ENCODE assay signal across 22 mouse cellular contexts in genomic region chr3:30420899-30421298, GRCm38 (mm10).
DNase-seq lines count a peak whose midpoint lies in the region; ATAC-seq and TF ChIP-seq lines count a peak whose summit lies in the region.
"Had no signal": no experiment of that assay in that cellular context is flagged by ENCODE, and none has a peak within 500 bp of the region (broad histone marks: within the 10 kb centered on the region; RNA-seq: fewer than 3 reads in every experiment).

No protein-coding gene starts in this region.

- no peak overlapping the region for H3K4me3 ChIP-seq in MEL (ENCODE audit: control insufficient read depth in 1 of 2, insufficient read depth in 1 of 2, low read depth in 2 of 2, low read length in 2 of 2)
- H3K4me3 ChIP-seq in embryonic facial prominence, embryonic 11.5 days (ENCODE audit: low read depth, low read length): no peak overlapping the region
- no peak overlapping the region for H3K4me3 ChIP-seq in limb, embryonic 11.5 days (ENCODE audit: low read depth, low read length)
- no peak overlapping the region for H3K4me3 ChIP-seq in stomach, postnatal 0 days (ENCODE audit: low read depth, low read length)
- H3K4me3 ChIP-seq: heart, adult 2 months; hindbrain, embryonic 13.5 days; lung, embryonic 15.5 days had no signal

- no peaks in the 10 kb centered on the region; a peak in 1 of 4 replicates for H3K4me1 ChIP-seq in MEL (ENCODE audit: control insufficient read depth in 1 of 2, insufficient read depth in 2 of 2, low read length in 2 of 2)
- no peaks in the 10 kb centered on the region; the same call in none of the 2 replicates for H3K4me1 ChIP-seq in embryonic facial prominence, embryonic 11.5 days (ENCODE audit: control insufficient read depth, insufficient read depth, low read length)
- peaks cover 25% of the 10 kb centered on the region for H3K4me1 ChIP-seq in limb, embryonic 11.5 days (ENCODE audit: control insufficient read depth, insufficient read depth, low read length)
- H3K4me1 ChIP-seq in stomach, postnatal 0 days (replicated peaks; ENCODE audit: control insufficient read depth, insufficient read depth): no peaks in the 10 kb centered on the region; the same call in 1 of the 2 replicates

- ATAC-seq in embryonic facial prominence, embryonic 11.5 days (replicated peaks; ENCODE audit: insufficient number of reproducible peaks, low FRiP score, low TSS enrichment, low read depth): no peak
- peak; percentile 51 for ATAC-seq in limb, embryonic 11.5 days (ENCODE audit: insufficient number of reproducible peaks, low FRiP score, low TSS enrichment, low read depth)
- ATAC-seq in stomach, postnatal 0 days (ENCODE audit: low FRiP score, low TSS enrichment): no peak
- ATAC-seq: forebrain, embryonic 14.5 days; inflammation-experienced regulatory T-cells, adult 6 months had no signal

- H3K4me2 ChIP-seq in embryonic facial prominence, embryonic 11.5 days (ENCODE audit: low read depth, low read length): no peak overlapping the region
- no peak overlapping the region for H3K4me2 ChIP-seq in limb, embryonic 11.5 days (ENCODE audit: low read depth, severe bottlenecking)
- no peak overlapping the region for H3K4me2 ChIP-seq in stomach, postnatal 0 days (replicated peaks; ENCODE audit: low read depth)
- H3K4me2 ChIP-seq: hindbrain, embryonic 13.5 days; lung, embryonic 15.5 days had no signal

- H3K79me2 ChIP-seq in MEL (ENCODE audit: control insufficient read depth, insufficient read depth, low read length, poor library complexity): no peaks in the 10 kb centered on the region

- H3K27ac ChIP-seq in MEL (ENCODE audit: control insufficient read depth, low read depth, low read length): no peak overlapping the region
- peak overlapping the region; percentile 38; the same call in 1 of the 2 replicates for H3K27ac ChIP-seq in embryonic facial prominence, embryonic 11.5 days (replicated peaks; ENCODE audit: low read depth, low read length)
- H3K27ac ChIP-seq in limb, embryonic 11.5 days (replicated peaks; ENCODE audit: low read depth, low read length): peak overlapping the region; percentile 87
- no peak overlapping the region for H3K27ac ChIP-seq in stomach, postnatal 0 days (replicated peaks)
- H3K27ac ChIP-seq: heart, adult 2 months; hindbrain, embryonic 13.5 days; liver, embryonic 14.5 days; lung, embryonic 15.5 days had no signal

- TF ChIP-seq EP300 in MEL (IDR thresholded peaks at IDR 0.05; ENCODE audit: low read depth in 1 of 2, low read length in 2 of 2): no peak
- no peak for TF ChIP-seq EP300 in stomach, postnatal 0 days (optimal IDR thresholded peaks at IDR 0.05)

- 38% methylated on average over 5 of the region's 5 CpGs for WGBS in embryonic facial prominence, embryonic 11.5 days
- WGBS in limb, embryonic 11.5 days: 13% methylated on average over 5 of the region's 5 CpGs
- WGBS in stomach, postnatal 0 days: 76% methylated on average over 5 of the region's 5 CpGs

- peak; percentile 4; the same call in 1 of the 2 replicates for TF ChIP-seq RAD21 in MEL (IDR thresholded peaks at IDR 0.05; ENCODE audit: low read depth, low read length)

- no peak for TF ChIP-seq CTCF in MEL (IDR thresholded peaks at IDR 0.05 in 2 of 3, conservative IDR thresholded peaks at IDR 0.05 in 1 of 3; ENCODE audit: control insufficient read depth in 1 of 3, insufficient read depth in 1 of 3, low read depth in 2 of 3, low read length in 3 of 3, poor library complexity in 1 of 3, severe bottlenecking in 1 of 3)
- no peak for TF ChIP-seq CTCF in stomach, postnatal 0 days (IDR thresholded peaks at IDR 0.05; ENCODE audit: low read depth)

- DNase-seq in heart, adult 11 months: peak; percentile 39
- no peak for DNase-seq in heart, adult 18-20 months
- DNase-seq in MEL (ENCODE audit: low read depth, low spot score): no peak
- DNase-seq in embryonic facial prominence, embryonic 11.5 days (ENCODE audit: low spot score): peak; percentile 44
- DNase-seq in limb, embryonic 11.5 days (ENCODE audit: low spot score): peak; percentile 53
- DNase-seq in left cerebral cortex, adult 11 months (ENCODE audit: low spot score): no peak
- DNase-seq in stomach, postnatal 0 days (ENCODE audit: low spot score): no peak
- DNase-seq in adrenal gland, adult 18-20 months (ENCODE audit: low spot score in 2 of 2): no peak
- DNase-seq: adrenal gland, adult 2 months; B cell, adult 2 months; cerebellum, adult 11 months; cerebellum, postnatal 10 days; gastrocnemius, postnatal 14 days; heart, adult 2 months; kidney, adult 18-20 months; kidney, postnatal 10 days; lung, postnatal 36 days had no signal

- no peak for TF ChIP-seq POLR2A in MEL (IDR thresholded peaks at IDR 0.05; ENCODE audit: control insufficient read depth in 1 of 2, insufficient read depth in 1 of 2, low read depth in 1 of 2, low read length in 2 of 2, poor library complexity in 1 of 2)

- H3K36me3 ChIP-seq in MEL (ENCODE audit: control insufficient read depth in 1 of 2, insufficient read depth in 2 of 2, low read length in 2 of 2): no peaks in the 10 kb centered on the region; a peak in 1 of 4 replicates
- H3K36me3 ChIP-seq in embryonic facial prominence, embryonic 11.5 days (replicated peaks; ENCODE audit: control insufficient read depth, insufficient read depth, low read depth, low read length): no peaks in the 10 kb centered on the region
- no peaks in the 10 kb centered on the region; the same call in 1 of the 2 replicates for H3K36me3 ChIP-seq in limb, embryonic 11.5 days (ENCODE audit: control insufficient read depth, insufficient read depth, low read length)
- no peaks in the 10 kb centered on the region for H3K36me3 ChIP-seq in stomach, postnatal 0 days (ENCODE audit: control insufficient read depth, insufficient read depth, low read length)
- H3K36me3 ChIP-seq: hindbrain, embryonic 13.5 days; lung, embryonic 15.5 days had no signal

- no peaks in the 10 kb centered on the region for H3K9me3 ChIP-seq in MEL (replicated peaks; ENCODE audit: insufficient read depth, low read length)
- H3K9me3 ChIP-seq in embryonic facial prominence, embryonic 11.5 days (replicated peaks; ENCODE audit: control insufficient read depth, low read length): no peaks in the 10 kb centered on the region
- H3K9me3 ChIP-seq in limb, embryonic 11.5 days (ENCODE audit: control insufficient read depth, low read length): no peaks in the 10 kb centered on the region
- H3K9me3 ChIP-seq in stomach, postnatal 0 days (ENCODE audit: control insufficient read depth, low read length): no peaks in the 10 kb centered on the region
- H3K9me3 ChIP-seq: lung, embryonic 15.5 days had no signal

- H3K9ac ChIP-seq in MEL (ENCODE audit: control insufficient read depth, low read depth, low read length, poor library complexity, severe bottlenecking): no peak overlapping the region
- H3K9ac ChIP-seq in embryonic facial prominence, embryonic 11.5 days (replicated peaks; ENCODE audit: low read length): no peak overlapping the region
- no peak overlapping the region for H3K9ac ChIP-seq in limb, embryonic 11.5 days (ENCODE audit: low read length)
- H3K9ac ChIP-seq in stomach, postnatal 0 days (ENCODE audit: low read length): no peak overlapping the region
- H3K9ac ChIP-seq: hindbrain, embryonic 13.5 days; liver, embryonic 14.5 days; lung, embryonic 15.5 days had no signal

- H3K27me3 ChIP-seq in MEL (ENCODE audit: control insufficient read depth in 1 of 2, insufficient read depth in 2 of 2, low read length in 2 of 2): no peaks in the 10 kb centered on the region
- H3K27me3 ChIP-seq in embryonic facial prominence, embryonic 11.5 days (ENCODE audit: control insufficient read depth, insufficient read depth, low read length): no peaks in the 10 kb centered on the region
- H3K27me3 ChIP-seq in limb, embryonic 11.5 days (ENCODE audit: control insufficient read depth, insufficient read depth, low read length): no peaks in the 10 kb centered on the region
- no peaks in the 10 kb centered on the region for H3K27me3 ChIP-seq in stomach, postnatal 0 days (ENCODE audit: control insufficient read depth, insufficient read depth, low read length)
- H3K27me3 ChIP-seq: hindbrain, embryonic 13.5 days; lung, embryonic 15.5 days had no signal

TF ChIP-seq in MEL, 35 proteins besides CTCF, POLR2A, EP300 and RAD21:
- TF ChIP-seq NRF1 (IDR thresholded peaks at IDR 0.05; ENCODE audit: insufficient read depth, low read depth, low read length, poor library complexity, severe bottlenecking) (no peak), SIN3A (IDR thresholded peaks at IDR 0.05; ENCODE audit: low read length) (no peak), ETS1 (IDR thresholded peaks at IDR 0.05; ENCODE audit: low read depth, low read length) (no peak), USF1 (IDR thresholded peaks at IDR 0.05; ENCODE audit: low read depth, low read length) (no peak), TAL1 (IDR thresholded peaks at IDR 0.05; ENCODE audit: low read length) (no peak), ZC3H11A (IDR thresholded peaks at IDR 0.05; ENCODE audit: low read depth, low read length) (no peak), MYC (IDR thresholded peaks at IDR 0.05; ENCODE audit: low read depth, low read length) (no peak), BHLHE40 (IDR thresholded peaks at IDR 0.05; ENCODE audit: borderline replicate concordance, low read depth, low read length) (no peak), ZMIZ1 (IDR thresholded peaks at IDR 0.05; ENCODE audit: low read depth, low read length) (no peak), TBP (IDR thresholded peaks at IDR 0.05; ENCODE audit: low read depth, low read length) (no peak), MYB (IDR thresholded peaks at IDR 0.05; ENCODE audit: low read depth, low read length) (no peak), MEF2A (IDR thresholded peaks at IDR 0.05; ENCODE audit: extremely low read depth, insufficient replicate concordance, low read depth, low read length, poor library complexity, severe bottlenecking) (no peak)

Comparison
In these comparisons a context has a peak if more than half of its experiments do, and no peak if none do; other contexts are left out.
1. DNase-seq: peak in heart, adult 11 months (single experiment), embryonic facial prominence, embryonic 11.5 days (single experiment) and limb, embryonic 11.5 days (single experiment); none in heart, adult 18-20 months (0 of 2), MEL (single experiment), left cerebral cortex, adult 11 months (single experiment), stomach, postnatal 0 days (single experiment) and adrenal gland, adult 18-20 months (0 of 2).
2. H3K27ac ChIP-seq: peak in embryonic facial prominence, embryonic 11.5 days (single experiment) and limb, embryonic 11.5 days (single experiment); none in MEL (single experiment) and stomach, postnatal 0 days (single experiment).